Mouse (Mus musculus) forebrain, embryonic 16.5 days (tissue): ENCODE measurements at regions not wholly inside any gene's neighbourhood (a gene's known extent, or its start where the extent isn't known, plus 50 kb on each side); places are given as distances from the start of the nearest gene placed in this dataset.

Experiments used
- ATAC-seq: fragments of 200-750 bp; cut with Nextera tagmentation; 2 replicates; pipeline ENCODE4 v1.8.0; 2017; ENCODE audit warnings: mild to moderate bottlenecking, moderate library complexity
- H3K27ac ChIP-seq: fragments of 300-500 bp; sonication (generic); 2 replicates; pipeline ENCODE4 v1.5.1; 2014; ENCODE audit warnings: low read length, control low read depth
- H3K27me3 ChIP-seq: fragments of 300-500 bp; sonication (generic); replicated peaks from 2 replicates; pipeline ENCODE4 v1.6.1; 2014; ENCODE audit warnings: low read length; ENCODE audit not compliant: control insufficient read depth, insufficient read depth
- H3K36me3 ChIP-seq: fragments of 300-500 bp; sonication (generic); 2 replicates; pipeline ENCODE4 v1.6.1; 2014; ENCODE audit not compliant: control insufficient read depth, insufficient read depth
- H3K4me1 ChIP-seq: fragments of 300-500 bp; sonication (generic); replicated peaks from 2 replicates; pipeline ENCODE4 v1.6.1; 2014; ENCODE audit warnings: low read length; ENCODE audit not compliant: control insufficient read depth, insufficient read depth
- H3K4me2 ChIP-seq: fragments of 300-500 bp; sonication (generic); 2 replicates; pipeline ENCODE4 v1.6.1; 2014; ENCODE audit warnings: mild to moderate bottlenecking, low read length, control low read depth
- H3K4me3 ChIP-seq: fragments of 300-500 bp; sonication (generic); replicated peaks from 2 replicates; pipeline ENCODE4 v1.5.1; 2014; ENCODE audit warnings: mild to moderate bottlenecking, low read length, control low read depth
- H3K9ac ChIP-seq: fragments of 300-500 bp; sonication (generic); replicated peaks from 2 replicates; pipeline ENCODE4 v1.6.1; 2014; ENCODE audit warnings: low read depth, low read length, control low read depth
- H3K9me3 ChIP-seq: fragments of 300-500 bp; sonication (generic); 2 replicates; pipeline ENCODE4 v1.6.1; 2016; ENCODE audit warnings: low read length; ENCODE audit not compliant: control insufficient read depth
- WGBS: fragments of 180-500 bp; shearing (Covaris S2); extraction: QIAGEN DNeasy Blood & Tissue Kit; methylation state at CpG from one replicate; pipeline ENCODE4 v1.1.7; 2014; 5-methylcytosine and 5-hydroxymethylcytosine counted together

DNA sequence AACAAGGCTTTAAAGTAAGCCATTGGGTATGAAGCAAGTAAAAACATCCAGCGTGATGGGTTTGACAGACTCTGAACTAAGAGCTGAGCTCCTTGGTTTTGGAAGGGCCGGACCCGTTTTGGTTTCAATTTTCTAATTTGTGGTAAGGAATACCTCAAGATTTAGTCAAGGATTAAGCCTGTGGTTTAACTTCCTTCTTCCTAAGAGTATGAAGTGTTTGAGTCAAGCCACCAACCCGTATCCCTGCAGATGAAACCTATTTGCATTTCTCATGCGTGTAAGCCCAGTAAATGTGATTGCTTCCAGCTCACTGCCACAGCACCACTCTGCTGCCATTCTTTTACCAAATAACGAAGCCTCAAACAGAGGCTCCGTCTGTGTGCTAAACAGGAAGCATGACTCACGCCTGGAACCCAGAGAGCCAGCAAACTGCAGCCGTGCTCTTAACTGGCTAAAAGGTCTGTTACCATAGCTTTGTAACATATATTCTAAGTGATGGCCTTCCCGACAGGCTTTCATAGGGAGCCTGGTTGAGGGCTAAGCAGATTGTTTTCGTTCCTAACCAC lies 149.7 kb downstream of the Etv1 start:
- peak; percentile 97 for ATAC-seq
- 18% methylated on average over 11 of the region's 11 CpGs for WGBS
- Histone ChIP-seq H3K4me3 (no peak overlapping the region; the same call in 1 of the 2 replicates), H3K4me2 (peak overlapping the region; percentile 40), H3K9ac (no peak overlapping the region), H3K27ac (peak overlapping the region; percentile 56), H3K27me3 (no peaks in the 10 kb centered on the region), H3K36me3 (no peaks in the 10 kb centered on the region), H3K9me3 (no peaks in the 10 kb centered on the region), H3K4me1 (peaks cover 8% of the 10 kb centered on the region)

DNA sequence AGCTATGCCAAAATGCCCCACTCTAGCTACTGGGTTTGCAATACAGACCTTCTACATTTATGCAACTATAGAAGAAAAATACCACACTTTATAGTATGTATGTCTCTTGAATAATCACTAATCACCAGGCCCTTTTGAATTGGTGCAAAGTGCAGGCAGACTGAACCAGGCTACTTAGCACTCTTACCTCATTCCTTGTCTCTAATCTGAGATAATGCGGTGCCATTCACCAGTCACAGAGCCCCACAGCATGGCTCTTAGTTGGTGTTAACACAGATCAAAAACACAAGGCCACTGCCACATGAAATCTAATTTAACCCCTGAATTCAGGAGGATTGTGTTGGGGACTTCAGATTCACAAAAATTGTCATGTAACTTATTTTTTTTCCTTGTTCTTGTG lies 150.5 kb downstream of the Etv1 start:
- Histone ChIP-seq H3K27ac (no peak overlapping the region), H3K27me3 (no peaks in the 10 kb centered on the region), H3K4me3 (no peak overlapping the region), H3K36me3 (no peaks in the 10 kb centered on the region), H3K9ac (no peak overlapping the region), H3K4me1 (peaks cover 8% of the 10 kb centered on the region), H3K4me2 (no peak overlapping the region), H3K9me3 (no peaks in the 10 kb centered on the region)
- peak; percentile 73 for ATAC-seq
- WGBS = 9% methylated on average over 1 of the region's 1 CpGs

DNA sequence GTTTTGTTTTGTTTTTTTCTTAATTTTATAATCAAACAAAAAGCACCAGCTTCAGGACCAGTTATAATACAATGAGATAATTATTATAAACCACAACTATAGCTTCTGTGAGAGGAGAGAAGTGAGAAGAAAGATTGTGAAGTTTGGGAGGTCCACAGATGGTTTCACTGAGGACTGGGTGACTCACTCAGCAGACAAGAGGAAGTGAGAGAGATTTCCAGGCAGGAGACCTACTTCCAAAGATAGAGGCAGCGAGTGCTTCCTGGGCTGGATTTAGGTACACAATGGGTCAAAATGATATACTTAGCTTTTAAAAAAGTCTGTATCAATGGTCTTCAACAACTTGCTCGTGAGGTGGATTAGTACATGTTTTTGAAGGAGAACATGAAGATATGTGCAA lies 152.6 kb downstream of the Etv1 start:
- 92% methylated on average over 2 of the region's 2 CpGs for WGBS
- ATAC-seq = no peak
- Histone ChIP-seq H3K27ac (no peak overlapping the region), H3K9me3 (no peaks in the 10 kb centered on the region), H3K4me3 (no peak overlapping the region), H3K4me2 (no peak overlapping the region), H3K36me3 (no peaks in the 10 kb centered on the region), H3K9ac (no peak overlapping the region), H3K4me1 (peaks cover 8% of the 10 kb centered on the region), H3K27me3 (no peaks in the 10 kb centered on the region)

DNA sequence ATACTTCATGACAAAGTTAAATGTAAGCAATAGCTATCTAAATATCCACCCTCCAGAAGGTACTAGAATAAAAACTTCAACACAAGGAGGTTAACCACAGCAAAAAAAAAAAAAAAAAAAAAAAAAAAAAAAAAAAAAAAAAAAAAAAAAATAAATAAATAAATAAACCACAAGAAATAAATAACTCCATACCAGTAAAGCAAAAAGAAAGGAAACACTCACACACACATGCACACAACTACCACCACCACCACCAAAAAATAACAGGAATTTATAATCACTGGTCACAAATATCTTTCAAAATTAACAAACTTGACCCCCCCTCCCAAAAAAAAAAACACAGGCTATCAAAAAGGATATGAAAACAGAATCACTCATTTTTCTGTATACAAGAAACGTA lies 180.4 kb downstream of the Etv1 start:
- Histone ChIP-seq H3K27me3 (no peaks in the 10 kb centered on the region), H3K4me2 (no peak overlapping the region), H3K9ac (no peak overlapping the region), H3K9me3 (no peaks in the 10 kb centered on the region), H3K36me3 (no peaks in the 10 kb centered on the region), H3K4me3 (no peak overlapping the region), H3K4me1 (no peaks in the 10 kb centered on the region), H3K27ac (no peak overlapping the region)
- 74% methylated on average over 1 of the region's 1 CpGs for WGBS
- ATAC-seq = no peak

DNA sequence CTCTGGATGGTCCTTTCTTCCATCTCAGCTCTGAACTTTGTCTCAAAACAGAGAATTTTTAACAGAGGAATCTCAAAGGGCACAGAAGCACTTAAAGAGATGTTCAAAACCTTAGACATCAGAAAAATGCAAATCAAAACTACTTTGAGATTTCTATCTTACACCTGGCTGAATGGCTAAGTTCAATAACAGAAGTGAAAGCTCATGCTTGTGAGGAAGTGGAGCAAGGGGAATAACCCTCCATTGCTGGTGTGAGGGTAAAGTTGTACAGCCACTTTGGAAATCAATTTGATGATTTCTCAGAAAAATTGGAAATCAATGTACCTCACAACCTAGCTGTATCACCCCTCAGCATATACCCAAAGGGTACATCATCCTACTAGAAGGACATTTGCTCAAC lies 183.1 kb downstream of the Etv1 start:
- Histone ChIP-seq H3K4me2 (no peak overlapping the region), H3K27ac (no peak overlapping the region), H3K4me3 (no peak overlapping the region), H3K27me3 (no peaks in the 10 kb centered on the region), H3K9ac (no peak overlapping the region), H3K4me1 (no peaks in the 10 kb centered on the region), H3K9me3 (no peaks in the 10 kb centered on the region), H3K36me3 (no peaks in the 10 kb centered on the region)
- no peak for ATAC-seq

DNA sequence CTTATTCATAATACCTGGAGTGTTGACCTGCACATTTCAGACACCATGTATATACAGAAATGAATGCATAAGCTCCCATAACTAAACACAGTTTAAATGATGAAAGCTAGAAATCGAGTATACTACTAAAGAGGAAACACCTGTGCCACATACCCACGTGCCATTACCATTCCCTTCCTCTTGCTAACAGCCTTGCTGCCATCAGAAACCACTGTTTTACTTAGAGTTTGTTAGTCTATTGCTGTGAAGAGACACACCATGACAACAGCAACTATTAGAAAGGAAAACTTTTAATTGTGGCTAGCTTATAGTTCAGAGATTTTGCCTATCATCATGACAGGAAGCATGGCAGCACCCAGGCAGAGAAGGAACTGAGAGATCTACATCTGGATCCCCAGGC lies 191.2 kb downstream of the Etv1 start:
- ATAC-seq = no peak
- Histone ChIP-seq H3K36me3 (no peaks in the 10 kb centered on the region), H3K4me3 (no peak overlapping the region), H3K27me3 (no peaks in the 10 kb centered on the region), H3K9ac (no peak overlapping the region), H3K27ac (no peak overlapping the region), H3K4me1 (no peaks in the 10 kb centered on the region), H3K9me3 (no peaks in the 10 kb centered on the region), H3K4me2 (no peak overlapping the region)
- 77% methylated on average over 2 of the region's 2 CpGs for WGBS

DNA sequence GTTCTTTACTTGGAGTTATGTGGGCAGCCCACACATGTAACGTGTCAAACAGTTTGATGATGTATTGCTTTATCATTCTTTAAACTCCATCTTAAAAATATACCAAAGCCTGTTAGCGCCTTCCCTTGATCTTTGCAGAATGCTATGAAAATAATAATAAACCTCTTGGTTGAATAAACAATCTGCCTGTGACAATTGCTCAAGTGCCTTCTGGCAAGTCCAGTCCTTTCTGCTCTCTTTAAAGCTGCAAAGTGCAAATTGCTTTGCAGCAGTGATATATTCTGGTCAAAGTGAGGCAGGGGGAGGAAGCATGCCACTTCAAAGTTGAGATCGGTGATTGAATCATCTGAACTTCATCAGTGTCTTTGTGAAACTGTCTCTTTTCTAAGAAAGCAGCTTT lies 193.0 kb downstream of the Etv1 start:
- Histone ChIP-seq H3K27me3 (no peaks in the 10 kb centered on the region), H3K4me3 (no peak overlapping the region), H3K4me1 (no peaks in the 10 kb centered on the region), H3K9ac (no peak overlapping the region), H3K36me3 (no peaks in the 10 kb centered on the region), H3K27ac (no peak overlapping the region), H3K9me3 (no peaks in the 10 kb centered on the region), H3K4me2 (no peak overlapping the region)
- WGBS = 89% methylated on average over 3 of the region's 3 CpGs
- ATAC-seq = no peak

DNA sequence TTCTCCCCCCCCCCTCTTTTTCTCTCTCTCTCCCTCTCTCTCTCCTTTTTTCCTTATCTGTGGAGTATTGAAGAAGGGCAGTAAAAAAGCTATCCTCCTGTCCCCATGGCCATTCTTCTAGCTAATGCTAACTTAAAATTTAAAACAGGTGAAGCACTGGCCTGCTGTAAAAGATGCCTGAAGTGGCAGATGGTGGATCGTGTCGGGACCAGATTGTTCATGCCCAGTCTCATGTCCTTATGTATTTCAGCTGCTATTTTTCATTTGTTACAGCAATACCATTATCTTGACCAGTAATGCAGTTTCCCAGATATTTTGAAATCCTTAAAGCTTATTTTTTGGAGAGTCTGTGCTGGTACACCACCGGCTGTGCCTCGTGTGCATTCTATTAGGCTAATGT lies 196.3 kb downstream of the Etv1 start:
- no peak for ATAC-seq
- no peaks in the 10 kb centered on the region for H3K4me1 ChIP-seq
- no peak overlapping the region for H3K4me2 ChIP-seq

DNA sequence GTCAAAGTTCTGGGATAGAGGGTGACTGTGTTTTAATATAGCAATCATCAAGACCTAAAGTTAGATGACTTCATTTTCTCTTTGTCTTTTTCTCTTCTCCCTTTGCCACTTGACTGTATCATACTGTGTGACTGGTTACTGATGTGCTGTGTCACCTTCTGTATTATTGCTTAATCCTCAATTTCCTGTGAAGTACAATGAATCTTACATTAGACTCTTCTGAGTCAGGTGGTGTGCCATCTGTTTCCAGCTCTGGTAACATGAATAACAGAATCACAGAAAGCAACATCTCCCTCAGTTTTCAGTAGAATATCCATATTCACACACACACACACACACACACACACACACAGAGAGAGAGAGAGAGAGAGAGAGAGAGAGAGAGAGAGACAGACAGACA lies 203.2 kb downstream of the Etv1 start:
- Histone ChIP-seq H3K9ac (no peak overlapping the region), H3K9me3 (no peaks in the 10 kb centered on the region), H3K36me3 (no peaks in the 10 kb centered on the region), H3K27me3 (no peaks in the 10 kb centered on the region), H3K27ac (no peak overlapping the region), H3K4me1 (no peaks in the 10 kb centered on the region), H3K4me2 (no peak overlapping the region), H3K4me3 (no peak overlapping the region)
- peak; percentile 61 for ATAC-seq

More for the DNA sequence above, 196.3 kb downstream of the Etv1 start:
- H3K4me3 ChIP-seq = no peak overlapping the region
- no peaks in the 10 kb centered on the region for H3K36me3 ChIP-seq
- 85% methylated on average over 4 of the region's 4 CpGs for WGBS
- no peaks in the 10 kb centered on the region for H3K9me3 ChIP-seq
- H3K9ac ChIP-seq = no peak overlapping the region
- H3K27me3 ChIP-seq = no peaks in the 10 kb centered on the region
- no peak overlapping the region for H3K27ac ChIP-seq

DNA sequence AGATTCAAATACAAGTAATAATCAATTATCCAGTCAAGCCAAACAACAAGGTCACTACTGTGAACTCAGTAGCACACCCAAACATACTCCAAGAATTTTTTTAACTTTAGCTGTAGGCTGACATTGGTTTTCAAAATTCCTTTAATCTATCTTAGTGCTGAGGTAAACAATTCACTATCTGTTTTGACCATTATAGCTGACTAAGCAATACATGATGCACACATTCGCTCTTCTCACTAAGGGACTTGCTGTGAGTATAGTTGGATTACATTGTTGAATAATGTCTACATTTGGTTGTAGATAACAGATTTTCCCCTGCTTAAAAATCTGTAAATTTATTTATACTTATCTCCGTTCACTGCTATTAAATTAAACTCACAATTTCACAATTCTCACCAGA lies 206.7 kb downstream of the Etv1 start:
- 91% methylated on average over 2 of the region's 2 CpGs for WGBS
- no peaks in the 10 kb centered on the region for H3K9me3 ChIP-seq
- no peak overlapping the region for H3K27ac ChIP-seq
- no peak overlapping the region for H3K9ac ChIP-seq
- H3K4me2 ChIP-seq = no peak overlapping the region
- no peaks in the 10 kb centered on the region for H3K4me1 ChIP-seq
- H3K27me3 ChIP-seq = no peaks in the 10 kb centered on the region
- no peak overlapping the region for H3K4me3 ChIP-seq
- H3K36me3 ChIP-seq = no peaks in the 10 kb centered on the region
- no peak for ATAC-seq
